Mouse (Mus musculus): ENCODE measurements around the gene Comp.

Gene Comp

DNA sequence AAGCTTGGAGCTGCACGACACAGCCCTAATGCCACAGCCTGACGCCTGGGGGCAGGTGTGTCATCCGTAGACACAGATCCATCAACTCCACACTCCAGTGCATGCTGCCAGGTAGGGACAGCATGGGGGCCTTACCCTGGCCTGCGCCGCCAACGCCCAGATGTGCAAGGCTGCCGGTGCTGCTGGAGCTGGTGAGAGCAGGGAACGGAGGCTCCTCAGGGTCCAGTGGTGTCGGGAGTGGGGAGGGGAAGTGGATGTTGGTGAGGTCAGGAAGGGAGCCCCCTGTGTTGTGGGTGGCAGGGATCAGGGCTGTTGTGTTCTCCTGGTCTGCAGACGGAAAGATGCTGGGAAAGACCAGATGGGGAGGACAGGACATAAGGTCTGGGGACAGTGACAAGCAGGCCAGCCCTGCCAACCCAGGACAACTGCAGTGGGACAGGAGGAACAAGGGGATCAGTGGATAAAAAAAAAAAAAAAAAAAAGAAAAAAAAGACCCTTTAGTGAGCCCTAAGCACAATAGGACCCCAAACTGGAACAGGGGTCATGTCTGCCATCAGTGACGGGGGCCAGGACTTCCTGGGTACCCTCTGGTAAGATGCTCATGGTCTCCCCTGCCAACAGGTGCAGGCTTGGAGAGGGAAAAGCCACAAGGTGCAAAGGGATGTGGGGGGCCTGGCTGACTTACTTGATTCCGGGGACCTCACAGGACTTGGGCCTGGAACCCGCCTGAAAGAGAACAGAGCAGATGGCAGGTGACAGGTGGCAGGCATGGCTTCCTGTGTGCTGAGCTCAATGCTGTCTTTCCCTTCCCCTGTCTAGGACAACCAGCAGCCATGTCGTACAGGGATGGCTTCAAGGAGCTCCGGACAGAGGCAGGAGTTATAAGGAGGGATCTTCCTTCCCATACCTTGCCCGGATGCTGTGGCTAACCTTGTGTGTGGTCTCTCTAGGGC is 24.5 kb downstream of the Comp start:
- DNase-seq (ENCODE audit: low read depth), result no peak

- DNase-seq (ENCODE audit: low read depth), result no peak
Measured at GRCm38 (mm10) chr8:70404212-70404611, 30.9 kb downstream of the Comp start.

DNA sequence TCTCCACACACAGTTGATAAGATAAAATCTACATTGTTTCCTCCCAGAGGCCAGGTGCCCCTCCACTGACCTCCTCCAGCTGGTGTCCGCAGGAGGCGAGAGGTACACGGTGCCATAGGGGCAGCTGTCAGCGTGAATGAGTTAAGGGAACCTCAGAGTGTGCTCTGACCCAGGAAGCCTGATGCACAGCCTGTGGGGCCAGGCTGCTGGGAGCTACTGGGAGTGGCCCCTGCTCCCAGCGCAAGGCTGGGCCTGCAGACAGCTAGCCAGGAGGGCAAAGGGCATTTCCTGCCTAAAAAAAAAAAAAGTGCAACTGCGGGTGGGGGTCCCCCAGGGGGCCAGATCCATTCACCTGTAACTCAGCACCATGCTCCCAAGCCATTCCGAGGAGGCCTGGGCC is 31.8 kb downstream of the Comp start:
- no peak for DNase-seq (ENCODE audit: low read depth)

- no peak for DNase-seq (ENCODE audit: low read depth)
Measured at GRCm38 (mm10) chr8:70406427-70407069, 33.2 kb downstream of the Comp start.

DNA sequence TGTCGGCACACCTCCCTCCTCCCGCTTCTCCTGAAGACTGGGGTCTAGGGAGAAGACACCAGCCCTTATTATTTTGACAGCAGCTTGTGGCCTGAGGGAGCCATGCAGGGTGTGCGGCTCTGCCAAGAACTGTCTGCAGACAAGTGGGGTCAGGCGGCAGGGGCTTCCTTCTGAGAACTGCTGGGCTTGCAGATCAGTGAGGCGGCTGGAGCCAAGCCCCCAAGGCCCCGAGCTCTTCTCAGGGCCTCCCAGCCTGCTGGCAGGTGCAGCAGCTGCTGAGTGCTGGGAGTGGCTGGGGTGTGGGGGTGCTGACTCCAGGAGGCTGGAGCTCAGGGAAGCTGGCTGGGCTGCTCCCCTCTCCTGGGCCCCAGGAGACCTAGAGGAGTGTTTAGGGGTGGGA is 34.9 kb downstream of the Comp start:
- no peak for DNase-seq (ENCODE audit: low read depth)

DNA sequence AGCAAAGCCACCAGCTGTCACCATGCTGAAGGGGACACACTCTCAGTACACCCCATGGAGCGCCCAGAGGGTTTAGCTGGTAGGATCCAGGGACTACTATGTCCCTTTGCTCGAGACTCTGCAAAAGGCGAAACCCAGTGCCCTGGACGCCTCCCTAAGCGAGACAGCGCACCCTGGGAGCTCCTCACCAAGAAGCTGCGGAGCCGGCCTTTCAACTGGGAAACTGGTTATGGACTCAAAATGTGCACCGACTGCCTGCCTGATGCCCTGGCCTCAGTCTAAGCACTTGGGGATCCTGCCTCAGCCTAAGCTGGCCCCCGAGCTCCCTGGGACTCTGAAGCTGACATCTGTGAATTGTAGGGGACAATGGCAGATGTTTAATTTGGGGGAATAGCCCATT is 35.7 kb downstream of the Comp start:
- DNase-seq (ENCODE audit: low read depth), result no peak

GRCm38 (mm10) chr8:70409455-70409871 is 36.1 kb downstream of the Comp start:
- no peak for DNase-seq (ENCODE audit: low read depth)

DNA sequence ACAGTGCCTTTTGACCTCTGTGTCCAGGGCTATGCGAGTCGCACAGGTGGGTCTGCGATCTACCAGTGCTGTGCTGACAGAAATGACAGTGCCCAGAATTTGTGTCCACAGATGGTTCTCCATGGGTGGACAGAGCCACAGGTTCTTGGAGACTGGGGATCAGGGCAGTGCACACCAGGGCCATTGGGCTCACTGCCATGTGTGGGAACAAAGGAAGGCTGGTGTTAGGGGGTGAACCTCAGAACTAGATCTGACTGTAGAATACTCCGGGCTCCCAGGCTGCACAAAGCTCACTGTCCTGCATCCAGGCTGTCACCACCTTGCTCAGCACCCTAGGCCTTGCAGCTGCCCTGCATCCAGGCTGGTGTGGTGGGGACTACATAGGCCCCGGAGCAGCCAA is 36.9 kb downstream of the Comp start:
- DNase-seq (ENCODE audit: low read depth), result no peak

GRCm38 (mm10) chr8:70414310-70414946 is 41.1 kb downstream of the Comp start:
- DNase-seq (ENCODE audit: low read depth), result peak; percentile 65

GRCm38 (mm10) chr8:70415540-70416451 is 42.4 kb downstream of the Comp start:
- DNase-seq (ENCODE audit: low read depth), result peak; percentile 78

DNA sequence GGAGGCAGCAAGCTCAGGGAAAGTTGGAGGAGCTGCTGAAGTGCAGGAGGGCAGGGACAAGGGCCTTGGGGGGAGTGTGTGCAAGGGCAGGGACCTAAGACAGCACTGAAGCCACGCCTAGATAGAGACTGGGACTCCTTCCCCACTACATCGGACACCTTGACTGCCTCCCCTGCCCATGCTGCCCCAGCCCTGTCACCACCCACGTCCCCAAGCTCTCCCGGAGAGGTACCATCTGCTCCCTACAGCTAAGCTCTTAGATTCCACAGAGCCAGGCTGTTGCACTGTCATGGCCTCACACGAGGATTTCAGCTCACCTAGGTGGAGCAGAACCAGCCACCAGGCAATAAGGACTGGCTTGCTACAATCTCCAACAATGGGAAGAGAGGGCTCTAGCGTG is 43.6 kb downstream of the Comp start:
- no peak for DNase-seq (ENCODE audit: low read depth)

- DNase-seq (ENCODE audit: low read depth), result no peak
Measured at GRCm38 (mm10) chr8:70417914-70418313, 44.6 kb downstream of the Comp start.

DNA sequence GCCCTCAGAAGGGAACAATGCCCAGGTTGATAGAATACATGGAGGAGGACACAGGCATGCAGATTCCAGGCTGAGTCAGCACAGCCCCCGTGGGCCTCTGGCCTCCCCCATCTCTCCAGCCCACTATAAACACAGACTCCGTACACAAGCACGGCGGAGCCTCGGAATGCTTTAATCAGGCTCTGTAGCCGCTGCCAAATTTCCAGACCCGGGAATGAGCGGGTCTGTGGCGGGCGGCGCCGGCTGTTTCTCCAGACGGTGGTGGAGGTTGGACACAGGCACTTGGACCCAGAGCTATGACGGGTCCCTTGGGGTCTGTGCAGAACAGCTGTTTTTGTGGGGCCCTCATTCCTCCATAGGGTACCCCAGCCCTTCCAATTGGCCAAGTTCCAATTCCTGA is 45.6 kb downstream of the Comp start:
- no peak for DNase-seq (ENCODE audit: low read depth)

DNA sequence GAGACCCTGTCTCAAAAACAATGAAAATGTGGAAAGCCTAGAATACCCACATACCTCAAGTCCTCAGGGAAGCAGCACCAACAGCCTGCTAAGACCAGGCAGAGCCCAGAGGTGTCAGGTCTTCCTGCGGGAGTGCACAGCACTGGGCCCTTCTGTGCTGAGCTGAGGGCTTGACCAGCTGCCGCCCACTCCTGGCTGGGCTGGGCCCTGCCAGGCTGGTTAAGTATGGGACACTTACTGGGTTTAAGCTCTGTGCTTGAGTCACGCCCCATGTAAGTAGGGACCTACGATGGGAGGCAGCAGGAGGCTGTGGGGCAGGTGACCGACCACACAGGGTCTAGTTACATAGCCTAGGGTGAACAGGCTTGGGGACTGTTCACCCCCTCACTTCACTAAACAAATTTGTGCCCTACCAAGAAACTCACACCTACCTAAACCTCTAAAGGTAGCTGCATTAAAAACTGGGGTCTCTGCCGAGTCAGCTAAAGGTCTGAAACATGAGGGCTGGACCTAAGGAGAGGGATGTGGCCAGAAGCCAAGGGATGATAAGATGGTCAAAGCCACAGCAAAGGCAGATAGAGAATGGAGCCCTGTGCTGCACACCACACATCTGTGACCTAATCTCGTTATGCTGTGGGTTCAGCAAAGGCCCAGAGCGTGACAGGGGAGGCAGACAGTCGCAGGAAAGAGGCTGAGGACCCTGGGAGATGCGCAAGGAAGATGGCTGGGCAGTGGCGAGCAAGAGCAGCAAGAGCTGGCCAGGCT is 46.7 kb downstream of the Comp start:
- peak; percentile 53 for DNase-seq (ENCODE audit: low read depth)

DNA sequence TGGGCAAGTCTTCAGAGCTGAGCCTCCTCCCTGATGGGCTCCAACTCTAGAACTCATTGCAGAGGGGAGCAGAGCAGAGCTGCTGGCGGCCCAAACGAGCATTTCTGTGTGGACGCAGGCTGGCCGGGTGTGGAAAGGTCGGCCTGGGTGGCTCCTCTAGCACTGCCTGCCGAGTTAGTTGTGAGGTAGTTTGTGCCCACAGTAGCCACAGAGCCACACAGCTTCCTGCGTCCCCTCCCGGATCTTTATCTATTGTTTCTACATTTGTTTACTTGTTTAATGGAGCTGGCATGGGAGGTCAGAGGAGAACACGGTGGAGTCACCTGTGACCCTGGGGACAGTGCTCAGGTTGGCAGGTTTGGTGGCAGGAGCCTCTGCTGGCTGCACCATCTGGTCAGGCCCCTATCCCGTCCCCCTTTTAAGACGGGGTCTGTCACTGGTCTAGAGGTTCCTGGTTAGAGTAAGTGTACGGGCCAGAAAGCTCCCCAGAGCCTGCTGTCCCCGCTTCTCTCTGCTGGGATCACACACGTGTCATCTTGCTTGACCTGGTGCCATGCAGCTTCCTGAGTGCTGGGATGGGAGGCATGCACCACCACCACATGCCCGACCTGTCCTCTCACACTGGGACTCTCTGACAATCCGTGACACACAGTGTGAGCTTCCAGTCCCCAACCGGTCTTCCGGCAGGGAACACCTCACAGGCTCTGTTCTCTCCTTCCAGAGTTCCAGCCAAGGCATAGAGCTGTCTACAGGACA is 48.2 kb downstream of the Comp start:
- DNase-seq (ENCODE audit: low read depth), result peak; percentile 57

DNA sequence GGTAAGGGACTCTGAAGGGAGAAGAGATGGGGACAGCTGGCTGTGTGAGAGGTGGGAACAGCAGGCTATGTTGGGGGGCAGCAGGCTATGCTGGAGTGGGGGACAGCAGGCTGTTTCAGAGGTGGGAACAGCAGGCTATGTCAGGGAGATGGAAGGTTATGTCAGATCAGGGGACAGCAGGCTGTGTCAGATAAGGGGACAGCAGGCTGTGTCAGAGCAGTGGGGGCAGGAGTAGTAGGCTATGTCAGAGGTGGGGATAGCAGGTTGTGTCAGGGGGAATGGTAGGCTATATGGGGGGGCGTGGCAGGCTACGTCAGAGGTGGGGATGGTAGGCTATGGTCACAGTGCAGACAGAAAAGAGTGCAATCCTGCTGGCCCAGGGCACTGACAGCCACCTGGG is 49.4 kb downstream of the Comp start:
- no peak for DNase-seq (ENCODE audit: low read depth)

- peak; percentile 90 for DNase-seq (ENCODE audit: low read depth)
Measured at GRCm38 (mm10) chr8:70426300-70426907, 53.0 kb downstream of the Comp start.

GRCm38 (mm10) chr8:70431213-70431612 is 57.9 kb downstream of the Comp start:
- DNase-seq (ENCODE audit: low read depth), result no peak

Data from 416B (cell line).